Mouse (Mus musculus) brain, embryonic 14.5 days (tissue): ENCODE measurements around the gene Nutf2-ps1. TPM values are rescaled to one million over a fixed set of nuclear protein-coding genes. Genes with fewer than 3 reads are reported as not detected.

Experiments
- DNase-seq: peaks from one replicate; pipeline ENCODE4 v3.0.0-alpha.2; 2011; ENCODE audit warnings: low read depth
- CTCF ChIP-seq: fragments of 200-500 bp; IDR thresholded peaks from 2 replicates; pipeline ENCODE4 v1.5.1; 2012; ENCODE audit warnings: inconsistent platforms, mild to moderate bottlenecking, moderate library complexity, borderline replicate concordance; ENCODE audit not compliant: insufficient read depth, insufficient read length; ENCODE audit errors: extremely low read depth
- POLR2A ChIP-seq: fragments of 200-500 bp; IDR thresholded peaks from 2 replicates; pipeline ENCODE4 v1.6.1; 2012; ENCODE audit warnings: mild to moderate bottlenecking, inconsistent platforms, borderline replicate concordance; ENCODE audit not compliant: poor library complexity, insufficient read depth, insufficient read length, severe bottlenecking; ENCODE audit errors: extremely low read depth
- polyA plus RNA-seq: library from polyadenylated mRNA; depleted of rRNA; stranded (reverse); fragments of >200 nt; gene quantifications from 2 replicates; pipeline ENCODE4 v1.2.3, GENCODE M21; 2012

Gene Nutf2-ps1
- polyA plus RNA-seq, 1 experiment, result 51.5 TPM

GRCm38 (mm10) chr19:53576061-53576460 lies 12.8 kb downstream of the Nutf2-ps1 start:
- DNase-seq, result no peak
- TF ChIP-seq CTCF (no peak), POLR2A (no peak)

- no peak for DNase-seq
- no peak for TF ChIP-seq POLR2A
Measured at GRCm38 (mm10) chr19:53575296-53576010, 13.4 kb downstream of the Nutf2-ps1 start.

GRCm38 (mm10) chr19:53574546-53574945 lies 14.3 kb downstream of the Nutf2-ps1 start:
- TF ChIP-seq CTCF (no peak), POLR2A (no peak)
- no peak for DNase-seq

GRCm38 (mm10) chr19:53574131-53574530 lies 14.7 kb downstream of the Nutf2-ps1 start:
- DNase-seq, result no peak
- TF ChIP-seq POLR2A (no peak), CTCF (no peak)

GRCm38 (mm10) chr19:53573151-53573550 lies 15.7 kb downstream of the Nutf2-ps1 start:
- TF ChIP-seq CTCF, result no peak
- TF ChIP-seq POLR2A, result no peak
- no peak for DNase-seq

- TF ChIP-seq CTCF (no peak), POLR2A (no peak)
- DNase-seq, result no peak
Measured at GRCm38 (mm10) chr19:53572607-53573006, 16.3 kb downstream of the Nutf2-ps1 start.

GRCm38 (mm10) chr19:53571501-53572428 lies 17.1 kb downstream of the Nutf2-ps1 start:
- DNase-seq, result no peak
- TF ChIP-seq POLR2A, result no peak
- TF ChIP-seq CTCF, result no peak

- TF ChIP-seq POLR2A (no peak), CTCF (no peak)
- DNase-seq, result no peak
Measured at GRCm38 (mm10) chr19:53571056-53571455, 17.8 kb downstream of the Nutf2-ps1 start.

- no peak for DNase-seq
- TF ChIP-seq CTCF (no peak), POLR2A (no peak)
Measured at GRCm38 (mm10) chr19:53568553-53568952, 20.3 kb downstream of the Nutf2-ps1 start.

GRCm38 (mm10) chr19:53567864-53568263 lies 21.0 kb downstream of the Nutf2-ps1 start:
- DNase-seq, result peak; percentile 73
- no peak for TF ChIP-seq CTCF
- no peak for TF ChIP-seq POLR2A

GRCm38 (mm10) chr19:53565565-53566277 lies 23.1 kb downstream of the Nutf2-ps1 start:
- TF ChIP-seq CTCF, result no peak
- TF ChIP-seq POLR2A, result no peak
- DNase-seq, result no peak
